Mouse (Mus musculus): ENCODE data around the gene Rpl22. TPM values are rescaled to one million over a fixed set of nuclear protein-coding genes. Genes with fewer than 3 reads are reported as not detected.

Rpl22 gene
- polyA plus RNA-seq, 1 experiment from 2014 or later, result 596 TPM

DNA sequence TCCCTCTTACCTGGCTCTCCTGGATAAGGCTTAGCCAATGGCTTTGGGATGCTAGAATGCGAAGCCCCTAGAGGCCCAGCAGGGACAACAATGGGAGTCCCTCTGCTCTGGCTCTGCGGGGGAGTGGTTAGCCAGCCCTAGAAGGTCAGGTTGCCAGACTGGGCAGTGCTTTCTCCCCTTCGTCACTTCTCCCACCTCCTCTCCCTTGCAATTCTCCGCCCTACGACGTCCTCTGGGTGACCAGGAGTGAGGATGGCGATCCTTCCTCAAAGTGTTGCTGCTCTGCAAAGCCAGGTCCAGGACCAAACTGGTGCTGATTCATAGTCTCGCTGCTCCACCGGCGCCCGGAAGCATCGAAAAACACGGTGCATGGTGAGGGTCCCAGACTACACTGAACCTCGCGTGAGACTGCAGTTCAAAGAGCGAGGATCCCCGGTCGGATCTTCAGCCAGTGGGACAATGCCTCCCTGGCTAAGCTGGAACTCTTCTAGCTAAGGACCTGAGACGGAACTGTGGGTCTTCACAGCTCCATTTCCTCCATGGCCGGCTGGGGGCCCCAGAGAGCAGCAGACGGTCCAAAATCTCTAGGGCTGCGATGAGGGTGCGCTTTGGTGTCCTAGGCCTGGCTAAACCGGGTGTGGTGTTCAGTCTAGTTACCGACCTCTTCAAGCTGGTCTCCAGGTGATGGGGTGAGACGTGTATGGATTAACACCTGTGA, 6.9 kb upstream of the Rpl22 start, which contains the start of gene Rnf207:
Rnf207 (minus strand) TSS at position 477 of the 718 bp plus-strand sequence.
- peak within 1 kb of the TSS; percentile 57 for H3K4me2 ChIP-seq
- peaks cover 12% of the 10 kb centered on the region for H3K4me1 ChIP-seq (replicated peaks; ENCODE audit: control insufficient read depth, insufficient read depth, low read length)
- no peaks in the 10 kb centered on the region for H3K9me3 ChIP-seq (ENCODE audit: control insufficient read depth, low read length)
- no peaks in the 10 kb centered on the region for H3K36me3 ChIP-seq (ENCODE audit: control insufficient read depth, insufficient read depth, low read length)
- H3K27ac ChIP-seq (ENCODE audit: low read depth, low read length), result no peak within 1 kb of the TSS
- WGBS, result 4% methylated on average over 26 of the region's 26 CpGs
- peak; percentile 57; the same call in 1 of the 2 replicates for ATAC-seq (replicated peaks; ENCODE audit: low FRiP score)
- no peak for DNase-seq (ENCODE audit: low spot score)
- H3K27me3 ChIP-seq (replicated peaks; ENCODE audit: control insufficient read depth, insufficient read depth, low read length), result peaks cover 46% of the 10 kb centered on the region
- H3K9ac ChIP-seq (ENCODE audit: low read depth, low read length), result 0 out of 2 replicates have a peak within 1 kb of the TSS, but pooled peaks have one; percentile 15
- H3K4me3 ChIP-seq (ENCODE audit: low read depth, low read length), result peak within 1 kb of the TSS; percentile 30

DNA sequence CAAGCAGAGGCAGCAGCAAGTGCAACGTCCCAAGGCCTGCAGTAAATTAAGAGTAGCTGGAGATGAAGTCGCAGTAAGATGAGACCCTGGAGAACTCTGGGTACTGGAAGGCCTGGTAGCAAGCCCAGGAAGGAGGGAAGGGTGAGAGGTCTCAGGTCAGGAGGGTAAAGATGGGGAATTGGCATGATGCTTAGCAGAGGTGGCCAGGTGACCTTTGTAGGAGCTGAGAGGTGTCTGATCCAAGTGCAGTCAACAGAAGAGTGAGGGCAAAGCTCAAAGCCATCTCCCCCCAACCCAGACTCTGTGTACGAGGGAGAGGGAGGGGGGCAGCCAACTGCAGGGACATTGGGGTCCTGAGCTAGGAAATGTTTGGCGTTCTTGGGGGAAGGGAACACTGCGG, 4.1 kb upstream of the Rpl22 start:
- Histone ChIP-seq H3K4me2 (no peak overlapping the region), H3K27me3 (replicated peaks; ENCODE audit: control insufficient read depth, insufficient read depth, low read length) (peaks cover 18% of the 10 kb centered on the region), H3K9me3 (ENCODE audit: control insufficient read depth, low read length) (no peaks in the 10 kb centered on the region), H3K9ac (ENCODE audit: low read depth, low read length) (no peak overlapping the region), H3K4me3 (ENCODE audit: low read depth, low read length) (no peak overlapping the region), H3K36me3 (ENCODE audit: control insufficient read depth, insufficient read depth, low read length) (no peaks in the 10 kb centered on the region), H3K4me1 (replicated peaks; ENCODE audit: control insufficient read depth, insufficient read depth, low read length) (peaks cover 6% of the 10 kb centered on the region; the same call in 1 of the 2 replicates), H3K27ac (ENCODE audit: low read depth, low read length) (no peak overlapping the region)
- ATAC-seq (replicated peaks; ENCODE audit: low FRiP score) (no peak), DNase-seq (ENCODE audit: low spot score) (no peak)
- WGBS, result 58% methylated on average over 5 of the region's 5 CpGs

- DNase-seq (ENCODE audit: low spot score), result no peak
- WGBS, result 45% methylated on average over 16 of the region's 16 CpGs
- Histone ChIP-seq H3K9me3 (ENCODE audit: control insufficient read depth, low read length) (no peaks in the 10 kb centered on the region), H3K4me1 (replicated peaks; ENCODE audit: control insufficient read depth, insufficient read depth, low read length) (peaks cover 17% of the 10 kb centered on the region), H3K36me3 (ENCODE audit: control insufficient read depth, insufficient read depth, low read length) (peaks cover 19% of the 10 kb centered on the region), H3K27ac (ENCODE audit: low read depth, low read length) (no peak overlapping the region), H3K27me3 (replicated peaks; ENCODE audit: control insufficient read depth, insufficient read depth, low read length) (no peaks in the 10 kb centered on the region), H3K4me3 (ENCODE audit: low read depth, low read length) (peak overlapping the region; percentile 97), H3K9ac (ENCODE audit: low read depth, low read length) (peak overlapping the region; percentile 99), H3K4me2 (peak overlapping the region; percentile 95)
- peak; percentile 53 for ATAC-seq (replicated peaks; ENCODE audit: low FRiP score)
These were observed 640 bp upstream of the Rpl22 start for GRCm38 (mm10) chr4:152324641-152325562.

DNA sequence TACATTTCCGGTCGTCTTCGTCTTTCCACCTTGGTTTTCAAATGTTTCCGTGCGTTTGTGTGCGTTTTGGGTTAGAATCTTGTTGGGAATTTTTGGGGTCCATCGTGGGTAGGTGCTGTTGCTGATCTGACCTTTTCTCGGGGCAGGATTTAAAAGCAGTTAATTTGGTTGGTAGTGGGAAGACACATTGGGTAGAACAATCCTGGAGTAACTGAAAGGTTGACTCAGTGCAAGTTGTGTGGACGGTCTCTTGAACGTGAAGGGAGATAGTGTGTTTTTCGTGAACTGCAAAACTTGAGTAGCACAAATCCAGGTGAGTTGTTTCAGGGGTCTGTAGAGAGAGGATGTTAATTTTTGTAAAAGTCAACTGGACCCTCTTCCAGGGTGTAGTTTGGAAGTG, 1.0 kb downstream of the Rpl22 start:
- Histone ChIP-seq H3K4me3 (ENCODE audit: low read depth, low read length) (peak overlapping the region; percentile 97), H3K27me3 (replicated peaks; ENCODE audit: control insufficient read depth, insufficient read depth, low read length) (no peaks in the 10 kb centered on the region), H3K9ac (ENCODE audit: low read depth, low read length) (peak overlapping the region; percentile 99), H3K4me2 (peak overlapping the region; percentile 95), H3K36me3 (ENCODE audit: control insufficient read depth, insufficient read depth, low read length) (peaks cover 35% of the 10 kb centered on the region), H3K9me3 (ENCODE audit: control insufficient read depth, low read length) (no peaks in the 10 kb centered on the region), H3K4me1 (replicated peaks; ENCODE audit: control insufficient read depth, insufficient read depth, low read length) (peaks cover 20% of the 10 kb centered on the region), H3K27ac (ENCODE audit: low read depth, low read length) (peak overlapping the region; percentile 84; the same call in 1 of the 2 replicates)
- no peak for ATAC-seq (replicated peaks; ENCODE audit: low FRiP score)
- no peak for DNase-seq (ENCODE audit: low spot score)
- under 1% methylated on average over 11 of the region's 11 CpGs for WGBS

GRCm38 (mm10) chr4:152328691-152329090, 3.1 kb downstream of the Rpl22 start:
- no peak overlapping the region for H3K4me2 ChIP-seq
- DNase-seq (ENCODE audit: low spot score) (no peak), ATAC-seq (replicated peaks; ENCODE audit: low FRiP score) (no peak)
- H3K27ac ChIP-seq (ENCODE audit: low read depth, low read length), result no peak overlapping the region
- H3K4me3 ChIP-seq (ENCODE audit: low read depth, low read length), result no peak overlapping the region
- peaks cover 55% of the 10 kb centered on the region for H3K36me3 ChIP-seq (ENCODE audit: control insufficient read depth, insufficient read depth, low read length)
- no peak overlapping the region for H3K9ac ChIP-seq (ENCODE audit: low read depth, low read length)
- 81% methylated on average over 6 of the region's 6 CpGs for WGBS
- peaks cover 20% of the 10 kb centered on the region for H3K4me1 ChIP-seq (replicated peaks; ENCODE audit: control insufficient read depth, insufficient read depth, low read length)
- H3K27me3 ChIP-seq (replicated peaks; ENCODE audit: control insufficient read depth, insufficient read depth, low read length), result no peaks in the 10 kb centered on the region
- no peaks in the 10 kb centered on the region for H3K9me3 ChIP-seq (ENCODE audit: control insufficient read depth, low read length)

DNA sequence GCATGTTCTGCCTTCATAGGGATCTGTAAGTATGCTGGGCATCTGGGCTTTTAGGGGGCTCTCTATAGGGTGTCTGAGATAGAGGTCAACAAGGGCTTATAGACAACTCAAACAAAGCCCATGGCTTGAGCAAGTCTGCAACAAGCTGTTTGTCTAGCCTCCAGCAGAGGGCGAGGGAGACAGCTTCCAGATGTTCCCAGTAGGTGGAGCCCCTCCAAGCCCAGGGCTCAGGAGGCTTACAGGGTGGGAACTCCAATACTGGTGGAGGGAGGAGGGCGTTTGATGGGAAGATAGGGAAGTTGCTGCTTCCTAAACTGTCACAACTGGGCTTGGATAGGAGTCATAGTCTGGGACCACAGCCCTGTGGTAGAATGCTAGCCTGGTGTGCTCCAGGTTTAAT, 7.4 kb downstream of the Rpl22 start:
- Histone ChIP-seq H3K4me1 (replicated peaks; ENCODE audit: control insufficient read depth, insufficient read depth, low read length) (0 out of 2 replicates have a peak, but pooled peaks cover 6% of the 10 kb centered on the region), H3K9me3 (ENCODE audit: control insufficient read depth, low read length) (no peaks in the 10 kb centered on the region), H3K4me3 (ENCODE audit: low read depth, low read length) (no peak overlapping the region), H3K36me3 (ENCODE audit: control insufficient read depth, insufficient read depth, low read length) (peaks cover 63% of the 10 kb centered on the region), H3K4me2 (no peak overlapping the region), H3K27me3 (replicated peaks; ENCODE audit: control insufficient read depth, insufficient read depth, low read length) (peaks cover 14% of the 10 kb centered on the region), H3K9ac (ENCODE audit: low read depth, low read length) (no peak overlapping the region), H3K27ac (ENCODE audit: low read depth, low read length) (no peak overlapping the region)
- WGBS, result 38% methylated on average over 2 of the region's 2 CpGs
- DNase-seq (ENCODE audit: low spot score) (no peak), ATAC-seq (replicated peaks; ENCODE audit: low FRiP score) (peak; percentile 64; the same call in 1 of the 2 replicates)

DNA sequence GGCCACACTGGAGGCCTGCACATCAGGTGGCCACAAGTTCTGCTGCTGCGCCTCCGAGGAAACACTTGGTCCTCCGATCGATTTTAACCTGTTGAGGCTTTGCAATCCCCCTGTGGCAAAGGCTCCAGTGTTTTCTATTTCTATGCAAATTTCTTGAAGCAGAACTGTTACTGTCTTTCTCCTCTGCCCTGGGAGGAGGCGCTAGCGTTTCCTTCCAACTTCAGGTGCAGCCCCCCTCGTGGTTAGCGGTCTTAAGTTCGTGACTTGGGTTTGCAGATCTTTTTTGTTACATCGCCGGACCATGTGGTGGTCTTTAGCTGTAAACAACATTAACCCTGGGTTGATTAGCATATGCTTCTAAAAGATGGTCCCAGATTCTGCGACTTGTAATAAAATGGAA, 8.0 kb downstream of the Rpl22 start:
- no peak for DNase-seq (ENCODE audit: low spot score)
- Histone ChIP-seq H3K36me3 (ENCODE audit: control insufficient read depth, insufficient read depth, low read length) (peaks cover 60% of the 10 kb centered on the region), H3K4me1 (replicated peaks; ENCODE audit: control insufficient read depth, insufficient read depth, low read length) (0 out of 2 replicates have a peak, but pooled peaks cover 6% of the 10 kb centered on the region), H3K27ac (ENCODE audit: low read depth, low read length) (no peak overlapping the region), H3K27me3 (replicated peaks; ENCODE audit: control insufficient read depth, insufficient read depth, low read length) (peaks cover 20% of the 10 kb centered on the region), H3K4me2 (no peak overlapping the region), H3K9me3 (ENCODE audit: control insufficient read depth, low read length) (no peaks in the 10 kb centered on the region), H3K9ac (ENCODE audit: low read depth, low read length) (no peak overlapping the region), H3K4me3 (ENCODE audit: low read depth, low read length) (no peak overlapping the region)
- 93% methylated on average over 12 of the region's 12 CpGs for WGBS
- no peak for ATAC-seq (replicated peaks; ENCODE audit: low FRiP score)

DNA sequence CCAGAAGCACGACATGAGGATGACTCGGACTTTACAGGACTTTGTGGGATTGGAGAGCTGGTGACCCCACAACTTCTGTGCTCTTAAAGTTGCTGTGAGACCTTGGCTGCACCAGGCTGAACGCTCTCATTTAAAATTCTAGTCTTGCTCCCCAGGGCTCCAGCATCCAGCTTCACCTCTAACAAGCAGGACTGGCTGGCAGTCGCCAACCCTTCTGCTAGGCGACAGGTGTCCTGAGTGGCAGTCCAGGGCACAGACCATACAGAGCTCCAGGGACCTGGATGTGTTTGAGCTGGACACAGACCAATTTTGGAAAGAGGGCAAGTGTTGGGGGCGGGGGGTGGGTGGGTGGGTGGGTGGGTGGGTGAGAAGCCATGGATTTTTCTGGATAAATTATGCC, 12.2 kb downstream of the Rpl22 start:
- 35% methylated on average over 6 of the region's 6 CpGs for WGBS
- H3K27me3 ChIP-seq (replicated peaks; ENCODE audit: control insufficient read depth, insufficient read depth, low read length), result peaks cover 48% of the 10 kb centered on the region
- no peak for ATAC-seq (replicated peaks; ENCODE audit: low FRiP score)
- H3K4me1 ChIP-seq (replicated peaks; ENCODE audit: control insufficient read depth, insufficient read depth, low read length), result peaks cover 7% of the 10 kb centered on the region; the same call in 1 of the 2 replicates
- no peak overlapping the region for H3K4me2 ChIP-seq
- H3K4me3 ChIP-seq (ENCODE audit: low read depth, low read length), result no peak overlapping the region
- no peak overlapping the region for H3K27ac ChIP-seq (ENCODE audit: low read depth, low read length)
- DNase-seq (ENCODE audit: low spot score), result no peak
- H3K36me3 ChIP-seq (ENCODE audit: control insufficient read depth, insufficient read depth, low read length), result peaks cover 22% of the 10 kb centered on the region
- H3K9me3 ChIP-seq (ENCODE audit: control insufficient read depth, low read length), result no peaks in the 10 kb centered on the region
- no peak overlapping the region for H3K9ac ChIP-seq (ENCODE audit: low read depth, low read length)
